In the genomic region with DNA sequence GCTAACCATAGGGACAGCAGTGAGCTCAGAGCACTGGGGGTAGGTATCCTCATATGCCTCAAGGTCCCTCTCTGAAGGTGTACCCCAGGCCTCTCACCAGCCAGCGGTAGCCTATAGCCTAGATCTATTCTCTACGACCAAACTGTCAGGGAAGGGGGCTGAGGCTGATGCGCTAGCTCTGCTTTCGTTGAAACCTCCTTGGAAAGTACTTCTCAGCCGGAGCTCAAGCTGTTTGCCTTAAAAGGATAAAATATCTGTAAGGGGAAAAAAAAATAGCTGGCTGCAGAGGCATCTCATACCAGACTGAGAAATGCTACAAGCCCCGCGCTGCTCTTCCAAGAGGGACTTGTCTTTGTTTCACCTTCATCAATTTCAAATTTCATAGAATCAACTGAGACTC, we compare ENCODE assay signal across 17 mouse cellular contexts.
A peak's percentile ranks its signal among the peaks of the same experiment; 100 is the strongest.
DNase-seq lines count a peak whose midpoint lies in the region; ATAC-seq and TF ChIP-seq lines count a peak whose summit lies in the region.
"Had no signal": no experiment of that assay in that cellular context is flagged by ENCODE, and none has a peak within 500 bp of the region (broad histone marks: within the 10 kb centered on the region; RNA-seq: fewer than 3 reads in every experiment).

No protein-coding gene starts in this region.

- peak; percentile 25 for DNase-seq in kidney, postnatal 0 days (ENCODE audit: low spot score)
- no peak for DNase-seq in kidney, postnatal 25 days
- peak; percentile 6 for DNase-seq in right cerebral cortex, postnatal 4 days
- DNase-seq in right cerebral cortex, postnatal 36 days (ENCODE audit: low spot score in 2 of 2), result no peak
- no peak for DNase-seq in liver, embryonic 11.5 days (ENCODE audit: low spot score)
- DNase-seq in cerebellum, postnatal 10 days, result no peak
- DNase-seq: adrenal gland, postnatal 25 days; cerebellum, adult 2 months; embryo, embryonic 11 days; gastrocnemius, postnatal 25 days; layer of hippocampus, postnatal 36 days; liver, postnatal 0 days; thymus, postnatal 14 days had no signal

- no peak overlapping the region for H3K4me2 ChIP-seq in kidney, postnatal 0 days (ENCODE audit: low read length)
- no peak overlapping the region for H3K4me2 ChIP-seq in intestine, postnatal 0 days (replicated peaks; ENCODE audit: low read depth)
- no peak overlapping the region for H3K4me2 ChIP-seq in liver, embryonic 11.5 days
- H3K4me2 ChIP-seq: limb, embryonic 15.5 days; neural tube, embryonic 13.5 days had no signal

- no peaks in the 10 kb centered on the region for H3K27me3 ChIP-seq in kidney, postnatal 0 days (ENCODE audit: insufficient read depth, low read length)
- no peaks in the 10 kb centered on the region for H3K27me3 ChIP-seq in intestine, postnatal 0 days (replicated peaks; ENCODE audit: control insufficient read depth, insufficient read depth, low read length)
- H3K27me3 ChIP-seq in liver, embryonic 11.5 days (replicated peaks; ENCODE audit: control insufficient read depth, insufficient read depth, low read length), result no peaks in the 10 kb centered on the region
- H3K27me3 ChIP-seq: limb, embryonic 15.5 days; neural tube, embryonic 13.5 days had no signal

- 74% methylated on average over 7 of the region's 7 CpGs for WGBS in kidney, postnatal 0 days
- 55% methylated on average over 7 of the region's 7 CpGs for WGBS in intestine, postnatal 0 days
- 84% methylated on average over 7 of the region's 7 CpGs for WGBS in liver, embryonic 11.5 days

- H3K27ac ChIP-seq in kidney, postnatal 0 days, result no peak overlapping the region
- 0 out of 2 replicates have a peak overlapping the region, but pooled peaks have one; percentile 57 for H3K27ac ChIP-seq in intestine, postnatal 0 days (ENCODE audit: low read depth, low read length)
- H3K27ac ChIP-seq in liver, embryonic 11.5 days (ENCODE audit: low read depth, low read length), result no peak overlapping the region
- H3K27ac ChIP-seq: hindbrain, postnatal 0 days; limb, embryonic 15.5 days; neural tube, embryonic 13.5 days had no signal

- no peak for ATAC-seq in kidney, postnatal 0 days (replicated peaks; ENCODE audit: low FRiP score, low read depth)
- no peak for ATAC-seq in intestine, postnatal 0 days
- ATAC-seq in liver, embryonic 11.5 days (replicated peaks; ENCODE audit: low FRiP score), result no peak
- ATAC-seq: hindbrain, postnatal 0 days; liver, postnatal 0 days had no signal

- H3K4me3 ChIP-seq in kidney, postnatal 0 days (replicated peaks; ENCODE audit: low read depth, low read length), result no peak overlapping the region
- H3K4me3 ChIP-seq in intestine, postnatal 0 days (ENCODE audit: low read depth, low read length), result peak overlapping the region; percentile 3; the same call in 1 of the 2 replicates
- H3K4me3 ChIP-seq in liver, embryonic 11.5 days (ENCODE audit: low read depth, low read length), result no peak overlapping the region
- H3K4me3 ChIP-seq: limb, embryonic 15.5 days; neural tube, embryonic 13.5 days had no signal

- H3K9me3 ChIP-seq in kidney, postnatal 0 days (replicated peaks; ENCODE audit: low read length), result no peaks in the 10 kb centered on the region
- H3K9me3 ChIP-seq in intestine, postnatal 0 days (ENCODE audit: control insufficient read depth), result no peaks in the 10 kb centered on the region
- no peaks in the 10 kb centered on the region for H3K9me3 ChIP-seq in liver, embryonic 11.5 days (ENCODE audit: control insufficient read depth, low read length)
- H3K9me3 ChIP-seq: limb, embryonic 15.5 days; neural tube, embryonic 13.5 days had no signal

- no peaks in the 10 kb centered on the region for H3K36me3 ChIP-seq in kidney, postnatal 0 days (ENCODE audit: insufficient read depth, low read length)
- H3K36me3 ChIP-seq in intestine, postnatal 0 days (ENCODE audit: control insufficient read depth, insufficient read depth), result no peaks in the 10 kb centered on the region
- H3K36me3 ChIP-seq in liver, embryonic 11.5 days (ENCODE audit: control insufficient read depth, insufficient read depth, low read length), result no peaks in the 10 kb centered on the region
- H3K36me3 ChIP-seq: limb, embryonic 15.5 days; neural tube, embryonic 13.5 days had no signal

- no peak overlapping the region for H3K9ac ChIP-seq in kidney, postnatal 0 days (ENCODE audit: low read depth, low read length)
- no peak overlapping the region for H3K9ac ChIP-seq in intestine, postnatal 0 days (ENCODE audit: low read depth, low read length)
- H3K9ac ChIP-seq in liver, embryonic 11.5 days (ENCODE audit: low read depth, low read length), result no peak overlapping the region
- H3K9ac ChIP-seq: limb, embryonic 15.5 days; liver, postnatal 0 days; neural tube, embryonic 13.5 days had no signal

- no peak for TF ChIP-seq CTCF in kidney, postnatal 0 days (IDR thresholded peaks at IDR 0.05; ENCODE audit: low read depth)
- TF ChIP-seq CTCF in intestine, postnatal 0 days (IDR thresholded peaks at IDR 0.05; ENCODE audit: low read depth), result no peak

- no peaks in the 10 kb centered on the region for H3K4me1 ChIP-seq in kidney, postnatal 0 days (replicated peaks; ENCODE audit: insufficient read depth, low read length)
- no peaks in the 10 kb centered on the region for H3K4me1 ChIP-seq in intestine, postnatal 0 days (replicated peaks; ENCODE audit: control insufficient read depth, insufficient read depth, low read length)
- H3K4me1 ChIP-seq in liver, embryonic 11.5 days (replicated peaks; ENCODE audit: control insufficient read depth, insufficient read depth, low read length), result no peaks in the 10 kb centered on the region
- H3K4me1 ChIP-seq: limb, embryonic 15.5 days had no signal

Comparison
In these comparisons a context has a peak if more than half of its experiments do, and no peak if none do; other contexts are left out.
1. DNase-seq: peak in kidney, postnatal 0 days (single experiment) and right cerebral cortex, postnatal 4 days (single experiment); none in kidney, postnatal 25 days (0 of 2), right cerebral cortex, postnatal 36 days (0 of 2), liver, embryonic 11.5 days (single experiment) and cerebellum, postnatal 10 days (0 of 2).